Mouse (Mus musculus): ENCODE data around the gene Lpin1.

DNA sequence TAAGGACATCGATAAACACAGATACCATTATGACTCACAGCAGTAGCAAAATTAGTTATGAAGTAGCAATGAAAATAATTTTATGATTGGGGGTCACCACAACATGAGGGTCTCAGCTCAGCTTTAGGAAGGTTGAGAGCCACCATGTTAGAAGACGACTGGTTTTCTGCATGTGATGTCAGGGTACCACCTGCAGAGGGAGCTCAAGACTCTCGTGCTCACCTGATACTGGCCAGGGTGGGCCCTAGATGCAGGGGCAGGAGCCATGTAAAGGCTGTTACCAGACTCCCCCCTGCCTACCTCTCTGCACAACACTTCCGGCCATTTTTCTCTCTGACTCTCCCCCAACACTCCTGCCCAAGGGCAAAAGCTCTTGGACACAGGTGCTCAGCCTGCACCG is 31.2 kb upstream of the Lpin1 start:
- peak; percentile 62 for TF ChIP-seq CTCF (IDR thresholded peaks at IDR 0.05; ENCODE audit: low read depth, low read length)
- no peak for TF ChIP-seq POLR2A (IDR thresholded peaks at IDR 0.05; ENCODE audit: extremely low read depth, insufficient read depth, low read length)

Measured in liver, adult 2 months (tissue).